Mouse (Mus musculus) c-Kit-positive CD71-negative TER-119-negative erythroid progenitor cells, embryonic 14.5 days (primary cell): Measurements from ENCODE around the gene Rapgef4.

Experiments
- DNase-seq: peaks from one replicate; pipeline ENCODE4 v3.0.0-alpha.2; 2013; ENCODE audit warnings: low read depth

The Rapgef4 gene

DNA sequence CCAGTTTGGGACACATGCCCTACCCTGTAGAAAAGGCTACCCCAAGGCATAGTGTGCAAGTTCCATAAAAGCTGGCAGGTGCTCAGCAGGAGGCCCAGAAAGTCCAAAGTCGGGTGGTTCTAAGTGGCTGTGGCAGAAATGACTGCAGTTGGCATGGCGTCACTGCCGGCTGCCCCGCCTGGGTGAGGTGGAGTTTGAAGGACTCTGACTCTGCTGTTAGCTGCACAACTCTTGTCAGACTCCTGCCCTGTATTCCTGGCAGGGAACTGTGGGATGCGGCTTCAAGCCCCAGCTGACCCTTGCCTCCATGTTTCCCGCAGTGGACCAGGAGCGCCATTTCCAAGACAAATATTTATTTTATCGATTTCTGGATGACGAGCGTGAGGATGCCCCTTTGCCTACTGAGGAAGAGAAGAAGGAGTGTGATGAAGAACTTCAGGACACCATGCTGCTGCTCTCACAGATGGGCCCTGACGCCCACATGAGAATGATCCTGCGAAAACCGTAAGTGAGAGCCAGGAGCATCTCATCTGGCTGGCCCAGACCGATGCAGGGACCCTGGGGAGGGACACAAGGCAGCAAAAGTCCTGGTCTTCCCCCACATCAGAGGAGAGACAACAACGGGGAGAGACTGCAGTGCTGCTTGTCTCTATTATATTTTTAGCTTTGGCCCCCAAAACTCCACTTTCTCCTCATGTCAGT is 198.7 kb downstream of the Rapgef4 start:
- no peak for DNase-seq

DNA sequence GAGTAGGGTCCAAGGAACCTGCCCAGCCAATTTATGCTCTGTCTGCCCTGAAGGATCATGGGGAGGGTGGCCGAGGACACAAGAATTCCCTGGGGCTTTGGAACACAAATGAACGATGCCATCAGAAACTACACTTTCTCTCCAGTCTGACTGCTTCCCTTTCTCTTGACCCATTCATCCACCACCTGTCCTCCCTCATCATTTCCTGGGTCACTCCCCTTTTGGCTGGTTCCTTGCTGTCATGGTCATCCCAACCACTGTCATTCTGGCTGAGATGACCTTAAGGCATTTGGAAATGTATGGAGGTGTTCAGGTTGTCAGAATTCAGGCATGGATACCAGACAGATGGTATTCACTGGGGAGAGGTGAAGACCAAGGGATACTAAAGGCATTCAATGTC is 200.4 kb downstream of the Rapgef4 start:
- no peak for DNase-seq

DNA sequence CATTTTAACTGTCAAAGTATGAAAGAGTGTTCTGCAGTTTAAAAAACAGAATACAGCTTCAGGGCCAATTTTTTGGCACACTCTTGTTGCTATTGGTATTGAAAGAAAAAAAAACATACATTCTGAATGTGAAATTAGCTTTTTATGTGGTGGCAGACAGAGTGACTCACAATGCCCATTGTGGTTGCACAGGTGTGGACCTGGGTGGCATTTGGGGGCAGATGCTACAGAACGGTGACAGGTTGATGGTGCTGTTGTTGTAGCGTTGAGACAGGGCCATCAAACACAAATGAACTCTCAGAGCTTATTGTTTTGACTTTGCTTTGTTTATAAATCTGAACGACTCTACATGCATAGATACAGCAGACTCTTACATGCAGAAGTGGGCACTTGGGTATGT is 202.7 kb downstream of the Rapgef4 start:
- DNase-seq = no peak

DNA sequence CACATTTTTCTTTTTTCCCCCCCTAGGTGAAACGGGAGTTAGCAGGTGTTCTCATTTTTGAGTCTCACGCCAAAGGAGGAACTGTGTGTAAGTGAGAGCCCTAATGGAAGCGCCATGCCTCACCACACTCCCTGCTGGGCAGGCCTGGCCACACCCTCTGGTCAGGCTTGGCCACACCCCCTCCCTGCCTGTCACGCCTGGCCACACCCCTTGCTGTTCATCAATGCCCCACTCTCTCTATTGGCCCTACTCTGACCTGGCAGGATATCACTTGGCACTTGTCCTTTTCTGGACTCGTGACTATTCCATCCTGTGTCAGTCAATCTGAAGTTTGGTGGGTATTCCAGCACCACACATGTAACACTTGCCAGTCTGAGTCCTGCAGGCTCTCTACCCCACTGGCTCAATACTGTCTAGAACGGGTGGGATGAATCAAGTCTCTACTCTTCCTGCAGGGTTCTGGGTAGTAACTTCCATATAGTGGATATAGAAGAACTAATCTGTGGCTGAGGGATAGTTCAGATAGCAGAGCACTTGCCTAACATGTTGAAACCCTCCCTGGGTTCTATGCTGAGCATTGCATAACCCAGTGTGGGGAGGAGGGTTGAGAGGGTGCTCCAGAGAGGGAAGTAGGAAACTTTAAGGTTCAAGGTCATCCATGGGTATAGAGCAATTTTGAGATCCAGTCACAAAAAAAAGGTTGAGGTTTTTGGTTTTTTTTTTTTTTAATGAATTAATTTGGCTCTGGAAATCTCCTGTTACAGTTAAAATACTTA is 215.3 kb downstream of the Rapgef4 start:
- DNase-seq = no peak

DNA sequence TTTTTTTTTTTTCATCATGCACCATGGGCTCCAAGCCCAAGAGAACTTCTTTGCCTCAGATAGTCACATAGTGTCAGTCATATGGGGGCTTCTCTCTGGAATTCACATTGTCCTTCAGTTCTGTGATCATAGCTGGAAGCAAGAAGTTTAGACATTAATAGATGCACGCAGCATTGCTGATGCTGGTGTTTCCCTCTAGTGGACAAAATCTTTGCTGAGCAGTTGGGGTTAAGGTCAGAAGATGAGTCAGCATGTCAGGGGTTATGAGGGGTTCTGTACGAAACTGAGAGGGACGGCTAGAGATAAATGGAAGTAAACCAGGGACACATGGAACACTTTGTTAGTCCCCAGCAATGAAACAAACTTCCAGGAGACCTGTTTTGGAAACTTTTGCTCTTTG is 216.0 kb downstream of the Rapgef4 start:
- peak; percentile 57 for DNase-seq

DNA sequence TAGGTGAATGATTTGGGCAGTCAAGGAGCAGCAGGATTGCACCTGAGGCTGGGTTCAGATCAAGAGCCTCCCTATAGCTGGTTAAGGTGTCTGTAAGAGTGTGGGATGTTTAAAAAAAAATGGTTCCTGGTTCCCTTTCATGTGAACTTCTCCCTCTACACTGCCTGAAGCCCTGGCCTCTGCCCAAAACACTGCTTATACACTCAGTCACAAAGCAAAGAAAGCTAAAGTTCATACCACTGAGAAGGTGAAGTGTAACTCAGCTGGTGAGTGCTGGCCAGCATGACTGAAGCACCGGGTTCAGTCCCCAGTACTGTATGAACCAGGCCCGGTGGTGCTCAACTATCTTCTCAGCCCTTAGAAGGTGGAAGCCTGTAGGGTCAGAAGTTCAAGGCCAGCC is 218.4 kb downstream of the Rapgef4 start:
- no peak for DNase-seq

DNA sequence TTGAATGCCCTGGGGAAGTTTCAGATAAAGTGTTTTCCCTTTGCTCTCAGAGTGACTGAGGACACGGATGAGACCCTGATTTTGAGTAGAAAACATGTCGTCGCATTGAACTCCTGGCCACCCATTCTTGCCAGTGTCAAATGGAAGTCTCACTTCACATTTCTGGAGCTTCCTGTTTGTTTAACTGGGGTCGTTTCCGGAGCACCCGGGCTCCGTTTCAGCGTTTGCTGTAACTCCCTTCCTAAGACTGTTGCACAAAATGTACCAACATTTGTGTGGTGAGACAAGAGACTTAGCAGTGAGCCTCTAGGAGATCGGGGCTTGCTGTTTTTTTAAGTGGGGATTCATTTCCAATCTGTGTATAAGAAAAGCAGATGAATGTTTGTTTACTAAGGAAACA is 220.5 kb downstream of the Rapgef4 start:
- DNase-seq = no peak

DNA sequence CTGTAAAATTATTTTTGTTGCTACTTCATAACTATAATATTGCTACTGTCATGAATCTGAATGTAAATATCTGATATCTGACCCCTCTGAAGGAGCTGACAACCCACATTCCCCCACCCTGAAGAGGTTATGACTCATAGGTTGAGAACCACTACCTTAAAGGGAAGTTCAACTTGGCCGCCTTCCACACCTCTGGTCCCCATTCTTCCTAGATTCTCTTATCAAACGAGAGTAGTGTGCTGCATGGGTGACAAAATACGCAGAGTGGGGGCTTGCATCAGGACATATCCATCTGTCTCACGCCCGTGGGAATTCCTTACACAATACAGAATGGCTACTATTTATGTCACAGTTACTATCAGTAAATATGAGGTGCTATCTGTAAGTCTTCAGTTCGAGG is 221.2 kb downstream of the Rapgef4 start:
- DNase-seq = no peak

DNA sequence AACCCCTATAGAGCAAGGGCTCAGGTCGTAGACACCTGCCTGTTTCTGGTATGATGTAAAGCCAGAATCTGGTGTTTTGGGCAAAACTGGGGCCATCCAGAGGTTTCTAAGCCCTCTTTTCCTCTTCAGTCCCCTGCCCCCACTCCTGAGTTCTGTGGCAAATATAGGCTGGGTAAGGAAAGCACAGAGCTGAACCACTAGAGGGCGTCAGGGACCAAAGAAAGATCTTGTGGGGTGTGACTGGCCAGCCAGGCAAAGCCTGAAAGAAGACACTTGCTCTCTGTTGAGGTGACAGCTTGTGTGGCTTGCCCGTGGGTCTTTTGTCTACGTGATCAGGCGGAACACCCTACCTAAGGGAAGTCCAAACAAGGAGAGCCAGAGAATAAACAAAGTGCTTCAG is 222.6 kb downstream of the Rapgef4 start:
- DNase-seq = peak; percentile 57

DNA sequence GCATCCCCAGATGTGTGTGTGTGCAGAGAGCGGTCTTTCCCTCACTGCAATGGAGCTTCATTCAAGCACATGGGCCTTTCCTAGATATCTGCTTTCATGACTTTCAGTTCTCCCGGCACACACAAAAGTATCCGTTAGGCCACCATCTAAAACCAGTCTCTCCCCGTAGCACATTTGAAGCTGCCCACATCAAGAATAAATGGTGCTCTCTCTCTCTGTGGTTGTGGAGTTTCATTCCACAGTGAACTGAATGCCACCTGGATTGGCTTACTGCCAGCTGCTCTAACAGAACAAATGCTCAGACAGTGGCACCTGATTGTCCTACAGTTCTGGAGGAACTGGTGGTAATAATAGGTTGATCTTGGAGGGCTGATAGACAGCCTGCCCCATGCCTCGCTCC is 224.8 kb downstream of the Rapgef4 start:
- no peak for DNase-seq

DNA sequence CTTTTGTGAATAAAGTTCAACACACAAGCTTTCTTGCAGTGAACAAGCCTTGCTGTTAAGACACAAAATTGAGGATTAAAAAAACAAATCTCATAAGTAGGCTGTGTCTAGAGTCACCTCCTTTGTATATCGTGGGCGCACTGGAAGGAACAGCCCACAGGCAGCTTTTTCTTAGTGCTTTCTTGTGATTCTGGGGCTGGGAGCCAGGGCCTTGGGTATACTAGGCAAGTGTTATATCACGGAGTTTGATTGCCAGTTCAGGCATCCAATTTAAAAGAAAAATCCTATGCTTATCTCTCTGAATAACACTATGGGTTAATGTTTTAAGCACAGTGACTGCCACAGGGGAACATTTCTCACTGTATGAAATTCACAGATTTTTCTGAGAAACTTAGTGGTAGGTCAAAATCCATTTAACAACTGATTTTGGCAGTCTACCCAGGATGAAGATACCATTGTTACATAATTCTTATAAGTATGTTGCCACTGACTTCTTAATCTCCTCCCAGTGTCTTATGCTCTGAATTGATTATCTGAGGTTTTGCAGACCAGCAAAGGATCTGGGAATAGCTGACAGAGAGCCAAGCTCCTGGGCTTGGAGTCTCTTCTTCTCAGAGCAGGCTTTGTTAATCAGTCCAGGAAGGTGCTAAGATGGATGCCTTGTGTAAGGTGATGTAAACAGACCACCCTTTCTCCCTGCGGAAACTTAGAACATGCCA is 225.6 kb downstream of the Rapgef4 start:
- DNase-seq = no peak

DNA sequence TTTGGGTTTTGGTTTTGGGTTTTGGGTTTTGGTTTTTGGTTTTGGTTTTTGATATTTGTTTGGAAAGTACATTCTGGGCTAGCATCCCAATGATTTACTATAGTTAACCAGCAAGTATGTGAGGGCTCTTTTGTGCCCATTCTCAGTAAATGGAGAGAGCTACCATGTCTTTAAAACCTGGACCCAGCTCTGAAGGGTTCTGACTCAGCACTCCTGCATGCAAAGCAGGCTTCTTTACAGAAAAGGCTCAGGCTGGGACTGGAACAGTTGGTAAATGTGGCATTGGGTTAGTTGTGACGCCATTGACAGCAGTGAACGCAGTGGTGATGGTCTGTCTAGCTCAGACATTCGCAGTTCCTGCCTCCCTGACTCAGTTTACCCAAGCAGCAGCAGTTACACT is 236.3 kb downstream of the Rapgef4 start:
- DNase-seq = no peak

DNA sequence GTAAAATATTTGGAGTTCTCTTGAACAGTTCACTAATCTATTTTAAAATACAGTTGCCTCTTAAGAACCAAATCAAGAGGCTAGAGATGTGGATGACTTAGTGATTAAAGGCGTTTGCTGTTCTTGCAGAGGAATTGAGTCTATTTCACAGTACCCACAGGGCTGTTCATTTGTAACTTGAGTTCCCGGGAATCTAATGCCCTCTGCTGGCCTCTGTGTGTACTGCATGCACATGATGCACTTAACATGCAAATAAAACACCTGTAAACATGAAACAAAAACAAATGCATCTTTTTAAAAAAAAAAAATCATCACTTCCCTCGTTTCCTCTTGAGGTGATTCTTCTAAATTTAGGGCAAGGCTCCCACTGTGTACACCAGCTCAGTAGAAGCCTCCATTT is 238.9 kb downstream of the Rapgef4 start:
- peak; percentile 56 for DNase-seq

DNA sequence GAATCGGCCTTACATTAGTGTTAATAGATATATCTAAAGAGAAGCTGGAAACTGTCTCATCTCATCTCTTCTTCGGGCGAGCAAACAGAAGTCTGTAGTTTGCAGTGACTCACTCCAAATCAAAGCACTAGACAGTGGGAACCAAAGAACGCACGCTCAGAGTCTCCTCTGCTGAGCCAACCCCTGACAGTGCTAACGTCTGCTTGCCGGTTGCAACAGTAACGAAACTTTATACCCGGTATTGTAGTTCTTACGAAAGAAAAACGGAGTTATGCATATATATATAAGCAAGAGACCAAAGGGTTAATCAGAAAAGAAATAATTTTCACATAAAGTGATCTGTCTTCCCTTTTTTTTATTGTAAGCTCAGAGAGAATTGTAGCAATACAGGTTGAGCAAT is 240.2 kb downstream of the Rapgef4 start:
- no peak for DNase-seq

DNA sequence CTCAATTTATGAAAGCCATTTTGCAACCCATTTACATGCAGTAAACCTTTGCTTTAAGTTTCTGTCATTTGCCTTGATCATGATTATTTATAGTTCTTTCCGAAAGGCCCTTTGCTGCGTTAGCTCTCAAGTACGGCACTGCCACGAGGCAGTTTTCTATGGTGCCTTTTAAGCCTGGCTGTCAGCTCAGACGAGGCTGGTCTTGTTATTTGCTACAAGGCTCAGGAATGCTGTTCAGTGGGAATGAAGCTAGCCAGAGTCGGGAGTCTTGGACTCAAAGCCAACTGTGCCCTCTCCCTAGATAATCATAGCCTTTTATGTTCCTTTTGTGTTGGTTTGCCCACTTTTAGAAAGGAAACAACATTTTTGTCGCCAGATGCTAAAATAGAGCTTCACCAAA is 240.7 kb downstream of the Rapgef4 start:
- no peak for DNase-seq

DNA sequence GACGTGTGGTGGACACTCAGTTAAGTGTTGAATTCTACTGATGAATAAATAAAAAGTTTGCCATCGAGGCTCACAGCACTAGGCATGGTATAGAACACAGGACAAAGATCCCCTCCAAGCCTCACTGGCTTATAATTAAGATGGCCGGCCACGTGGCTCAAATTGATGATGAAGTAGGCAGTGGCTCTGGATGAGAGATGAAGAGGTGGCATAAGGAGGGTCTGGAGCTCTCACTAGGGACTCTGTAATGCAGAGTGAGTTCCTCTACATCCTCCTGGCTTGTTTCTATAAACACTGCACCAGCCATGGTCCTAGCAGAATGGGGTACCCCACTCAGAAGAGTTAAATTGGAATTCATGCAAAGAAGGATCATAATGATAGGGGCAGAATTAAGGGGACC is 241.2 kb downstream of the Rapgef4 start:
- no peak for DNase-seq

DNA sequence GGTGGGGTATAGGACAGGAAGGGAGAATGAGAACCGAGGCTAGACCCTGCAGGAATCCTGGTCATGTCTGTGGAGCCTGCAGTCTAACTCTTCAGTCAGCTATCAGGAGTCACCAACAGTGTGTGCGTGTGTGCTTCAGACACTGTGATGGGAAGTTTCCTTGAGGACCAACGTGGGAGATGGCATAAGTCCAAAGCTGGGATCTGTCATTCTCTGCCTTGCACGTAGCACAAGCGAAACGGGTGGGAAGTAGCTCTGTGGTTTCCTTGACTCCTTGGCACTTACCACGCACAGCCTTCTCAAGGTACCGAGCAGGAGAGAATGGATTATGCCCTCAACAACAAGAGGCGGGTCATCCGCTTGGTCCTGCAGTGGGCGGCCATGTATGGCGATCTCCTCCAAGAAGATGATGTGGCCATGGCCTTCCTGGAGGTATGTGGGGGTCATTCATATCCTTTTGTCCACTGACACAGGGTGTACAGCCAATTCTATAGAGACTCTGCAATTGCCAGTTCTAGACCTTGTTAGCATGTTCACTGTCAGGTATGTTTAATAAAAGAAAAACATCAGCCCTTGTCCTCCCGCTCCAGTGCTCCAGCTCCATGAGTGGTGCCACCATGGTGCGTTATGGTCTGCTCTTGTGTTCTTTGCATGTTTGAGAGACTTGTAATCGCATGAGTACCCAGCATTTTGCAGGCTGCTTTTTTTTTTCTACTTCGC is 241.9 kb downstream of the Rapgef4 start:
- no peak for DNase-seq

DNA sequence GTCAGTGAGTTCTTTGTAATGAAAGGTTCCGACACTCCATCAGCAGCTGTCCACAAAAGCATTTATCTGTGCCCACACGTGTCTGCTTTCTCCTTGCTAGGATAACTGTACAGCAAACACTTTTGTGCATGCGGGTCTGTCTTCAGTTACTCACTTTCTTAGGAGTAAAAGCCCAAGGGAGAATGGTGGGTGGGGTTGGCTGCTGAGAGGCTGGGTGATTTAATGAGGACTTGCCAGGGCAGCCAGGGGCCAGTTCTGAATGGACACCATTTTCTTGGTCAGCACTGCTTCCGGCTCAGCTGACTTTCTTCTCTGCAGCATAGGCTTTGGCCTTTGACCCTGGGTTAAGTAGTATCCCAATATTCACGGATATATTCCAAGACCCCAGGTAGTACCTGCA is 242.4 kb downstream of the Rapgef4 start:
- no peak for DNase-seq

DNA sequence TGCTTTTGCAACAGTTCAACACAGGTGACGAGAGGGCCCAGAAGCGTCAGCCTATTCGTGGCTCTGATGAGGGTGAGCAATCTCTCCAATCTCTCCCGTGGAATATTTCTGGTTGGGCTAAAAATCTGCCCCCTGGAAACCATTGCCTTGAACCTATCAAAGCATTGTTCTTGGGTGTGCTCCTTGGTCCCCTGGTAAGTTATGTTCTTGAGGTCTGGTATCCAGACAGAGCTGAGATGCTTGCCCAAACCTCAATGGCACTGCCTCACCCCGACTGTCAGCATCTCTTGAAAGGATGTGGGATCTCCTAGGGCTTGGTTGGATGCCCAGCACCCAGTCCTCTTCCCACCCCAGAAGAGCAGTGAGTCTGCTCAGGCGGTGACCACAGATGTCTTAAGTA is 245.0 kb downstream of the Rapgef4 start:
- no peak for DNase-seq

DNA sequence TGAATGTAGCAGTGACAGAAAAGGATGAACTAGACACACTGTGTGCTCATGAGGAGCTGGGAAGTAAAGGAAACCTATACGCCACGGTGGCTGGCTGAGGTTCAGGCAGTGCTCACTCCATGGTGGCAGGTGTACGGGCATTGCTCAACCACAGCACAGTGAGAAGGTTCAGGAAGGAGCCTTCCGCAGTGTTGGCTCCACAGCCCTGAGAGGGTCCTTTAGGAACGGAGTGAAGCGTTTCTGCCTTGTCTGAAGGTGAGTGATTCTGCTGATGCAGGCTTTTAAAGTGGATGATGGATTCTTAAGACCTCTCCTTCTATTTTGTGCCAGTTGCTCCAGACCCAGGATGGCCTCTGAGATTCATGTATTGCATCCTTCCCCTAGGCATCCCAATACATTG is 246.4 kb downstream of the Rapgef4 start:
- no peak for DNase-seq

DNA sequence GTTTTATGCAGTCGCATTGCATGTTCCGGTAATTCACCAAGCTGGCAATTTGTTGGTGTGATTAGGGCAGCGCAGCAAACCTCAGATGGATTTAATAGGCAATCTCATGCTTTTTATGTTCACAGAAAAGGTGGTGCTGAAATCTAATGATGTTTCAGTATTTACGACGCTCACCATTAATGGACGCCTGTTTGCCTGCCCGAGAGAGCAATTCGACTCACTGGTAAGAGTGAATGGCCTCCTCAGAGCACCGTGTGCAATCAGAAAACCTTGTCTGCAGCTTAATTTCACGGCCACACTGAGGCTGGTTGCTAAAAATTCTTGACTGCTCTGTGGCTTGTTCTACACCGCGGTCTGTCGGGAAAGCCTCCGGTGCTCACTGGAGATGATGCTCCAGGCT is 247.8 kb downstream of the Rapgef4 start:
- DNase-seq = no peak

DNA sequence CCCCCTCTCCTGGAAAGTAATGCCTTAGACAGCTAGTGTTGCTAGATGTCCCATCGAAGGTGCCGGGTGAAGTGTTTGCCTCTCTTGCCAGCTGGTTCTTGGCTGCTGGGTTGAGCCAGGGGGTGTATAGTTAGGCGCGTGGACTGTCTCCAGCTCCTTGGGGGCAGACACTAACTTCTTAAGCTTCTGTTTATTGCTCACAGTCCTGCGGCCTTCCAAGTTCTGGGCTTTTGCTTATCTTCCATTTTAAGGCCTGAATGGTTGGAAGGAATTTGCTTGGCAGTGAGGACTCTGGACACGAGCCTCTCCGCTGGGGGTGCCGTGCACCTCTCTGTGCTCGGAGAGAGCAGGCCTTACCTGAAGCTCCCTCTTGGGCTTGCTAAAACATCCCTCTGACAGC is 249.5 kb downstream of the Rapgef4 start:
- no peak for DNase-seq

DNA sequence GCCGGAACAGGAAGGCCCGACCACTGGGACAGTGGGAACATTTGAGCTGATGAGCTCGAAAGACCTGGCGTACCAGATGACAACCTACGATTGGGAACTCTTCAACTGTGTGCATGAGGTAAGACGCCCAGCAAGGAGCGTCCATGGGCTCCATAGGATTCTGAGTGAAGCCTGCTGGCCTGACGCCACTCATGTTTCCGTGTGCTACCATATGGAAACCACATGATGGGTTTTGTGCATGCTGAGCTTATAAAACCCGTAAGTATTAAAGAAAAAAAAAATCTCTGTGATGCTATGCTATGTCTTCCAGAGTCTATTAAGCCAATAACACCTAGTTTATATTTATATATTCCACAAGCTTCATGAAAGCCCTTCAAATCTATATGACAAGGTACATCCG is 253.0 kb downstream of the Rapgef4 start:
- no peak for DNase-seq
